Mouse (Mus musculus): ENCODE measurements at regions not wholly inside any gene's neighbourhood (a gene's known extent, or its start where the extent isn't known, plus 50 kb on each side); places are given as distances from the start of the nearest gene placed in this dataset.

DNA sequence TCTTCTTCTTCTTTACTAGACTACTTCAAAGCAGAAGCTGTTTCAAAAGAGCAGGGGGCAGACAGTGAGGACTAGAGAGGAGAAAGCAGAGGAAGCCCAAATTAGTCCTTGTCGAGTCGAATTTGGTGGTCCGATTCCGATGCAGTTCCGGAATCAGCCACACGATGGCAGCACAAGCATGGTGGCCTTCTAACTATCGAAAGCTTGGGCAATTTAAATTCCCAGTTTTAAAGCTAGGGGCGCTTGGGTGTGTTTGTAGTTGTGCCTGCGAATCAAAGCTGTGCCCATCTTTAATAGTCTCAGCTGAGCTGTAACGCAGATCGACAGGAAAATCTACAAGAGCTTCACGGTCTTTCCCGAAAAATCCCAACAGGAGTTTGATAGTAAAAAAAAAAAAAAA is 234.7 kb upstream of the A1bg start:
- TF ChIP-seq CTCF (conservative IDR thresholded peaks at IDR 0.05 in 1 of 2, IDR thresholded peaks at IDR 0.05 in 1 of 2; ENCODE audit: low read depth in 2 of 2, low read length in 2 of 2) (peak; percentile 99 to 100), MAX (IDR thresholded peaks at IDR 0.05; ENCODE audit: low read length) (no peak), MYC (IDR thresholded peaks at IDR 0.05; ENCODE audit: low read depth, low read length) (0 out of 2 replicates have a peak, but pooled peaks have one; percentile 33)

Measured in CH12.LX (cell line).